Mouse (Mus musculus): ENCODE measurements around the gene Pet100.

DNA sequence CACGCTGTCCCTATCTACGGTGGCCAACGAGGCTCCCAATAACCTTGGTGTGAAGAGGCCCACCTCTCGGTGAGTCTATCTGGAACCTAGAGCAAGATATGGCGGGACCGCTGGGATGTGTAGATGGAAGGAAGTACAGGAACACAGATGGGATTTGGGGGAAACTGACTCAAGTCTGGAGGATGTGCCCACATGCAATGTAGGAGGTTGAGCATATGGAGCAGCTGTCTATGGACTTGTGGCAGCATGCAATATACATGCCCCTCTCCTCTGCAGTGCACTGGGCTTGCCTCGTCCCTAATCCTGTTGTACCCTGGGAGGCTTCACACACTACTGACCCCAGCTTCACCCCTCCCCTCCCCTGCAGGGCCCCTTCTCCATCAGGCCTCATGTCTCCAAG lies 13.5 kb upstream of the Pet100 start:
- TF ChIP-seq EP300 (IDR thresholded peaks at IDR 0.05) (no peak), CTCF (IDR thresholded peaks at IDR 0.05) (no peak)

All from lung, postnatal 0 days (tissue).